Mouse (Mus musculus) heart, adult 2 months (tissue): ENCODE measurements around the gene Gm20379. TPM values are rescaled to one million over a fixed set of nuclear protein-coding genes. Genes with fewer than 3 reads are reported as not detected.

ENCODE experiments used
- DNase-seq, 2 experiments: peaks; one replicate each; pipeline ENCODE4 v3.0.0; 2021
- H3K27ac ChIP-seq: fragments of 200-600 bp; 2 replicates; pipeline ENCODE4 v1.8.1; 2022
- H3K27me3 ChIP-seq: fragments of 200-500 bp; 2 replicates; pipeline ENCODE4 v1.6.1; 2012; ENCODE audit warnings: mild to moderate bottlenecking, low read length, inconsistent platforms, mixed read lengths; ENCODE audit not compliant: control insufficient read depth, insufficient read depth
- H3K36me3 ChIP-seq: fragments of 200-500 bp; 2 replicates; pipeline ENCODE4 v1.6.1; 2012; ENCODE audit warnings: low read length, inconsistent platforms; ENCODE audit not compliant: control insufficient read depth, insufficient read depth
- H3K4me1 ChIP-seq: fragments of 200-500 bp; 2 replicates; pipeline ENCODE4 v1.6.1; 2011; ENCODE audit warnings: low read length; ENCODE audit not compliant: control insufficient read depth, insufficient read depth
- H3K4me3 ChIP-seq: fragments of 200-600 bp; 2 replicates; pipeline ENCODE4 v1.8.1; 2022
- H3K79me2 ChIP-seq: fragments of 200-500 bp; replicated peaks from 2 replicates; pipeline ENCODE4 v1.6.1; 2012; ENCODE audit warnings: mild to moderate bottlenecking, inconsistent platforms, low read length, moderate library complexity, mixed read lengths; ENCODE audit not compliant: control insufficient read depth, insufficient read depth
- H3K9ac ChIP-seq: fragments of 200-500 bp; 2 replicates; pipeline ENCODE4 v1.6.1; 2012; ENCODE audit warnings: low read depth, mild to moderate bottlenecking, control low read depth, inconsistent platforms, low read length, mixed read lengths
- CTCF ChIP-seq: fragments of 200-600 bp; IDR thresholded peaks from 2 replicates; pipeline ENCODE4 v1.8.1; 2022; ENCODE audit warnings: antibody characterized with exemption, mild to moderate bottlenecking, moderate library complexity
- EP300 ChIP-seq: fragments of 200-500 bp; IDR thresholded peaks from 2 replicates; pipeline ENCODE4 v1.6.1; 2011; ENCODE audit warnings: low read depth, low read length, control low read depth; ENCODE audit not compliant: insufficient read depth
- POLR2A ChIP-seq: fragments of 200-500 bp; IDR thresholded peaks from 2 replicates; pipeline ENCODE4 v1.6.1; 2011; ENCODE audit warnings: mild to moderate bottlenecking, low read depth, low read length, control low read depth; ENCODE audit not compliant: insufficient read depth
- WGBS: fragments of 180-500 bp; shearing (Covaris S2); methylation state at CpG from one replicate; pipeline ENCODE4 v1.1.7; 2018; 5-methylcytosine and 5-hydroxymethylcytosine counted together
- intact Hi-C: fragments of 180-260 bp; cut with DNase I; formaldehyde crosslinking; loops from one replicate; pipeline ENCODE4 v1.15.1; 2025
- polyA plus RNA-seq: library from polyadenylated mRNA; depleted of rRNA; stranded (reverse); fragments of >200 nt; gene quantifications from 2 replicates; pipeline ENCODE4 v1.2.3, GENCODE M21; 2012
- total RNA-seq, 2 experiments: library from RNA; stranded (reverse); gene quantifications; 2 replicates each; pipeline ENCODE4 v1.2.3; 2021

Gm20379 gene
- total and polyA plus RNA-seq, 3 experiments = not detected

- H3K4me1 ChIP-seq = no peaks in the 10 kb centered on the region
- no peaks in the 10 kb centered on the region for H3K27me3 ChIP-seq
- peaks cover 3% of the 10 kb centered on the region; the same call in 1 of the 2 replicates for H3K36me3 ChIP-seq
- H3K79me2 ChIP-seq = no peaks in the 10 kb centered on the region
- H3K27ac ChIP-seq = no peak overlapping the region
- intact Hi-C loops = no loop called here
- 80% methylated on average over 4 of the region's 4 CpGs for WGBS
- no peak overlapping the region for H3K9ac ChIP-seq
- H3K4me3 ChIP-seq = no peak overlapping the region
- DNase-seq = no peak
- no peak for TF ChIP-seq POLR2A
- no peak for TF ChIP-seq CTCF
- no peak for TF ChIP-seq EP300
Observed at GRCm38 (mm10) chr13:92301754-92302153, 4.0 kb upstream of the Gm20379 start.

- H3K4me3 ChIP-seq = no peak overlapping the region
- no peak overlapping the region for H3K27ac ChIP-seq
- peaks cover 3% of the 10 kb centered on the region; the same call in 1 of the 2 replicates for H3K36me3 ChIP-seq
- intact Hi-C loops = no loop called here
- WGBS = 87% methylated on average over 4 of the region's 4 CpGs
- no peak overlapping the region for H3K9ac ChIP-seq
- TF ChIP-seq POLR2A (no peak), CTCF (no peak), EP300 (no peak)
- H3K4me1 ChIP-seq = no peaks in the 10 kb centered on the region
- no peak for DNase-seq
- H3K79me2 ChIP-seq = no peaks in the 10 kb centered on the region
- no peaks in the 10 kb centered on the region for H3K27me3 ChIP-seq
Observed at GRCm38 (mm10) chr13:92302466-92302865, 3.3 kb upstream of the Gm20379 start.

GRCm38 (mm10) chr13:92303062-92303948, 2.5 kb upstream of the Gm20379 start:
- Histone ChIP-seq H3K9ac (no peak overlapping the region), H3K4me1 (no peaks in the 10 kb centered on the region), H3K27me3 (no peaks in the 10 kb centered on the region), H3K36me3 (peaks cover 3% of the 10 kb centered on the region; the same call in 1 of the 2 replicates), H3K27ac (no peak overlapping the region), H3K79me2 (no peaks in the 10 kb centered on the region), H3K4me3 (no peak overlapping the region)
- DNase-seq = no peak
- intact Hi-C loops = no loop called here
- TF ChIP-seq POLR2A (no peak), EP300 (no peak), CTCF (no peak)
- 81% methylated on average over 8 of the region's 8 CpGs for WGBS

- Histone ChIP-seq H3K79me2 (no peaks in the 10 kb centered on the region), H3K27ac (no peak overlapping the region), H3K36me3 (no peaks in the 10 kb centered on the region; the same call in 1 of the 2 replicates), H3K27me3 (no peaks in the 10 kb centered on the region), H3K9ac (no peak overlapping the region), H3K4me3 (no peak overlapping the region), H3K4me1 (no peaks in the 10 kb centered on the region)
- TF ChIP-seq POLR2A = no peak
- TF ChIP-seq EP300 = no peak
- no peak for TF ChIP-seq CTCF
- WGBS = 96% methylated on average over 5 of the region's 5 CpGs
- no peak for DNase-seq
- intact Hi-C loops = no loop called here
Observed at GRCm38 (mm10) chr13:92304291-92304690, 1.5 kb upstream of the Gm20379 start.

- no peaks in the 10 kb centered on the region for H3K4me1 ChIP-seq
- H3K4me3 ChIP-seq = no peak overlapping the region
- 86% methylated on average over 5 of the region's 5 CpGs for WGBS
Observed at GRCm38 (mm10) chr13:92314613-92315012, 8.8 kb downstream of the Gm20379 start.

GRCm38 (mm10) chr13:92320770-92321169, 15.0 kb downstream of the Gm20379 start:
- intact Hi-C loops = no loop called here
- DNase-seq = no peak

More at GRCm38 (mm10) chr13:92314613-92315012, 8.8 kb downstream of the Gm20379 start:
- H3K9ac ChIP-seq = no peak overlapping the region
- intact Hi-C loops = no loop called here
- H3K79me2 ChIP-seq = no peaks in the 10 kb centered on the region
- no peak for DNase-seq
- no peak overlapping the region for H3K27ac ChIP-seq
- no peaks in the 10 kb centered on the region for H3K27me3 ChIP-seq
- no peaks in the 10 kb centered on the region for H3K36me3 ChIP-seq
- TF ChIP-seq EP300 (no peak), CTCF (no peak), POLR2A (no peak)

More at GRCm38 (mm10) chr13:92320770-92321169, 15.0 kb downstream of the Gm20379 start:
- H3K36me3 ChIP-seq = no peaks in the 10 kb centered on the region
- H3K79me2 ChIP-seq = no peaks in the 10 kb centered on the region
- no peaks in the 10 kb centered on the region; the same call in 1 of the 2 replicates for H3K4me1 ChIP-seq
- H3K27me3 ChIP-seq = no peaks in the 10 kb centered on the region
- no peak overlapping the region for H3K27ac ChIP-seq
- WGBS = 68% methylated on average over 5 of the region's 5 CpGs
- no peak overlapping the region for H3K4me3 ChIP-seq
- TF ChIP-seq CTCF (no peak), EP300 (no peak), POLR2A (no peak)
- no peak overlapping the region for H3K9ac ChIP-seq
